Mouse (Mus musculus): ENCODE measurements around the gene Glyatl3. TPM values are rescaled to one million over a fixed set of nuclear protein-coding genes. Genes with fewer than 3 reads are reported as not detected.

The Glyatl3 gene
- total and polyA plus RNA-seq, 3 experiments, result not detected

DNA sequence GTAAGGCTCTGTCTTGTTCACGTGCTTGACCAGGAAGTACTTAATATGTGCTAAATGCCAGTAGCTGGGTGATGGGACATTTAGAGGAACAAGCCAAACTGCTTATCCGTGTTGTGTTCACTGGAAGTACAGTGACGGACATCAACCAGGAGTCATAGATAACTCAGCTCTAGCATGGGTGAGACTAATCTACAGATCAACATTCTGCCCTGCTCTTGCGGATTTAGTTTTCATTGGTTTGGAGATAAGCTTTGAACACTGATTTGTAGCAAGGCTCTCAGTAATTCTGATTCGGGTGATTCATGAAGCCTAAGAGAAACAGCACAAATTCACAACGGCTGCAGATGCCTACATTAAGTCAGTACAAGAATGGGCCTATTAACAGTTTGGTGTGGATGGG is 32.0 kb downstream of the Glyatl3 start:
- Histone ChIP-seq H3K4me3 (ENCODE audit: low read depth, low read length) (no peak overlapping the region), H3K27me3 (ENCODE audit: insufficient read depth, low read length) (peaks cover 12% of the 10 kb centered on the region), H3K9me3 (replicated peaks) (no peaks in the 10 kb centered on the region), H3K36me3 (replicated peaks) (no peaks in the 10 kb centered on the region), H3K4me1 (ENCODE audit: insufficient read depth, low read depth, low read length) (peaks cover 28% of the 10 kb centered on the region)
- peak; percentile 68 for ATAC-seq (ENCODE audit: extremely low read depth, insufficient number of reproducible peaks, low FRiP score, poor library complexity, severe bottlenecking)
- no peak for DNase-seq (ENCODE audit: low spot score)
- TF ChIP-seq POLR2AphosphoS5 (IDR thresholded peaks at IDR 0.05; ENCODE audit: insufficient replicate concordance, low read depth, low read length) (no peak), CTCF (IDR thresholded peaks at IDR 0.05; ENCODE audit: low read depth, low read length) (no peak), TAL1 (conservative IDR thresholded peaks at IDR 0.05; ENCODE audit: low read depth, low read length) (no peak), GATA2 (IDR thresholded peaks at IDR 0.05; ENCODE audit: borderline replicate concordance, low read depth, low read length) (no peak), GATA1 (IDR thresholded peaks at IDR 0.05; ENCODE audit: borderline replicate concordance, low read length) (no peak)

GRCm38 (mm10) chr17:40879924-40880691 is 34.0 kb downstream of the Glyatl3 start, which contains the start of gene 9130008F23Rik:
TSS of gene 9130008F23Rik (minus strand) at chr17:40880559.
- H3K4me3 ChIP-seq (ENCODE audit: low read depth, low read length), result peak within 1 kb of the TSS; percentile 71
- no peaks in the 10 kb centered on the region for H3K9me3 ChIP-seq (replicated peaks)
- no peak for DNase-seq (ENCODE audit: low spot score)
- H3K27me3 ChIP-seq (ENCODE audit: insufficient read depth, low read length), result peaks cover 12% of the 10 kb centered on the region
- no peaks in the 10 kb centered on the region for H3K36me3 ChIP-seq (replicated peaks)
- ATAC-seq (ENCODE audit: extremely low read depth, insufficient number of reproducible peaks, low FRiP score, poor library complexity, severe bottlenecking), result 0 out of 2 replicates have a peak, but pooled peaks have one; percentile 30
- H3K4me1 ChIP-seq (ENCODE audit: insufficient read depth, low read depth, low read length), result peaks cover 34% of the 10 kb centered on the region
- no peak for TF ChIP-seq TAL1 (conservative IDR thresholded peaks at IDR 0.05; ENCODE audit: low read depth, low read length)
- TF ChIP-seq CTCF (IDR thresholded peaks at IDR 0.05; ENCODE audit: low read depth, low read length), result no peak
- no peak for TF ChIP-seq POLR2AphosphoS5 (IDR thresholded peaks at IDR 0.05; ENCODE audit: insufficient replicate concordance, low read depth, low read length)
- TF ChIP-seq GATA1 (IDR thresholded peaks at IDR 0.05; ENCODE audit: borderline replicate concordance, low read length), result no peak

- peaks cover 34% of the 10 kb centered on the region for H3K4me1 ChIP-seq (ENCODE audit: insufficient read depth, low read depth, low read length)
- DNase-seq (ENCODE audit: low spot score) (no peak), ATAC-seq (ENCODE audit: extremely low read depth, insufficient number of reproducible peaks, low FRiP score, poor library complexity, severe bottlenecking) (no peak)
Observed at GRCm38 (mm10) chr17:40879528-40879923, 34.6 kb downstream of the Glyatl3 start.

GRCm38 (mm10) chr17:40877741-40878140 is 36.4 kb downstream of the Glyatl3 start:
- no peak overlapping the region for H3K4me3 ChIP-seq (ENCODE audit: low read depth, low read length)
- TF ChIP-seq GATA1 (IDR thresholded peaks at IDR 0.05; ENCODE audit: borderline replicate concordance, low read length) (no peak), TAL1 (conservative IDR thresholded peaks at IDR 0.05; ENCODE audit: low read depth, low read length) (no peak), GATA2 (IDR thresholded peaks at IDR 0.05; ENCODE audit: borderline replicate concordance, low read depth, low read length) (no peak), CTCF (IDR thresholded peaks at IDR 0.05; ENCODE audit: low read depth, low read length) (no peak), POLR2AphosphoS5 (IDR thresholded peaks at IDR 0.05; ENCODE audit: insufficient replicate concordance, low read depth, low read length) (no peak)

More at GRCm38 (mm10) chr17:40879528-40879923, 34.6 kb downstream of the Glyatl3 start:
- no peaks in the 10 kb centered on the region for H3K36me3 ChIP-seq (replicated peaks)
- H3K27me3 ChIP-seq (ENCODE audit: insufficient read depth, low read length), result peaks cover 12% of the 10 kb centered on the region; the same call in 1 of the 2 replicates
- H3K9me3 ChIP-seq (replicated peaks), result no peaks in the 10 kb centered on the region
- TF ChIP-seq POLR2AphosphoS5 (IDR thresholded peaks at IDR 0.05; ENCODE audit: insufficient replicate concordance, low read depth, low read length), result no peak
- TF ChIP-seq TAL1 (conservative IDR thresholded peaks at IDR 0.05; ENCODE audit: low read depth, low read length), result no peak
- TF ChIP-seq GATA2 (IDR thresholded peaks at IDR 0.05; ENCODE audit: borderline replicate concordance, low read depth, low read length), result no peak
- no peak for TF ChIP-seq GATA1 (IDR thresholded peaks at IDR 0.05; ENCODE audit: borderline replicate concordance, low read length)
- no peak for TF ChIP-seq CTCF (IDR thresholded peaks at IDR 0.05; ENCODE audit: low read depth, low read length)
- H3K4me3 ChIP-seq (ENCODE audit: low read depth, low read length), result peak overlapping the region; percentile 71; the same call in 1 of the 2 replicates

DNA sequence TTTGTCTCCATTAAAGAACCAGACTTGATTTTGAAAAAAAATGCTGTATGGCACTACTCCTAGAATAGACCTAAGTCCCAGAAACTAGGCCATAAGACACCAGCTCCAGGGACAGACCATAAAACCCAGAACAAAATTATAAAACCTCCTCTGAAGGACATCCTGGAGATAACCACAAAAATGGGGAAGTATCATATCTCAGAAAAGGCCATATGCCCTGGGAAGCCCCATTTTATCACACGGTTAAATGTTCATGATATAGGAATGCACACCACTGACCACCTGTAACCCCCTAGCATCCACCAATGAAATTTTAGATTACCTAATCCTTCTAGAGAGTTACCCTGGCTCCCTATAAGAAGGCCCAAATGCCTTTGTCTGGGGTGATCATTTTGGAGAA is 38.6 kb downstream of the Glyatl3 start:
- ATAC-seq (ENCODE audit: extremely low read depth, insufficient number of reproducible peaks, low FRiP score, poor library complexity, severe bottlenecking) (0 out of 2 replicates have a peak, but pooled peaks have one; percentile 43), DNase-seq (ENCODE audit: low spot score) (no peak)
- Histone ChIP-seq H3K36me3 (replicated peaks) (no peaks in the 10 kb centered on the region), H3K27me3 (ENCODE audit: insufficient read depth, low read length) (peaks cover 8% of the 10 kb centered on the region; the same call in 1 of the 2 replicates), H3K9me3 (replicated peaks) (no peaks in the 10 kb centered on the region), H3K4me3 (ENCODE audit: low read depth, low read length) (no peak overlapping the region), H3K4me1 (ENCODE audit: insufficient read depth, low read depth, low read length) (peaks cover 16% of the 10 kb centered on the region)
- TF ChIP-seq GATA2 (IDR thresholded peaks at IDR 0.05; ENCODE audit: borderline replicate concordance, low read depth, low read length) (no peak), POLR2AphosphoS5 (IDR thresholded peaks at IDR 0.05; ENCODE audit: insufficient replicate concordance, low read depth, low read length) (no peak)

More at GRCm38 (mm10) chr17:40877741-40878140, 36.4 kb downstream of the Glyatl3 start:
- no peak for DNase-seq (ENCODE audit: low spot score)
- Histone ChIP-seq H3K9me3 (replicated peaks) (no peaks in the 10 kb centered on the region), H3K27me3 (ENCODE audit: insufficient read depth, low read length) (peaks cover 8% of the 10 kb centered on the region; the same call in 1 of the 2 replicates), H3K36me3 (replicated peaks) (no peaks in the 10 kb centered on the region), H3K4me1 (ENCODE audit: insufficient read depth, low read depth, low read length) (peaks cover 34% of the 10 kb centered on the region)
- no peak for ATAC-seq (ENCODE audit: extremely low read depth, insufficient number of reproducible peaks, low FRiP score, poor library complexity, severe bottlenecking)

GRCm38 (mm10) chr17:40874701-40875100 is 39.4 kb downstream of the Glyatl3 start:
- DNase-seq (ENCODE audit: low spot score) (no peak), ATAC-seq (ENCODE audit: extremely low read depth, insufficient number of reproducible peaks, low FRiP score, poor library complexity, severe bottlenecking) (no peak)
- no peak for TF ChIP-seq GATA1 (IDR thresholded peaks at IDR 0.05; ENCODE audit: borderline replicate concordance, low read length)
- TF ChIP-seq CTCF (IDR thresholded peaks at IDR 0.05; ENCODE audit: low read depth, low read length), result no peak
- TF ChIP-seq TAL1 (conservative IDR thresholded peaks at IDR 0.05; ENCODE audit: low read depth, low read length), result no peak
- TF ChIP-seq GATA2 (IDR thresholded peaks at IDR 0.05; ENCODE audit: borderline replicate concordance, low read depth, low read length), result no peak
- 0 out of 2 replicates have a peak, but pooled peaks cover under 1% of the 10 kb centered on the region for H3K27me3 ChIP-seq (ENCODE audit: insufficient read depth, low read length)
- H3K4me1 ChIP-seq (ENCODE audit: insufficient read depth, low read depth, low read length), result peaks cover 8% of the 10 kb centered on the region
- H3K4me3 ChIP-seq (ENCODE audit: low read depth, low read length), result no peak overlapping the region
- no peaks in the 10 kb centered on the region for H3K36me3 ChIP-seq (replicated peaks)
- no peaks in the 10 kb centered on the region for H3K9me3 ChIP-seq (replicated peaks)
